Mouse (Mus musculus): ENCODE data around the gene Foxa3. TPM values are rescaled to one million over a fixed set of nuclear protein-coding genes. Genes with fewer than 3 reads are reported as not detected.
A peak's percentile ranks its signal among the peaks of the same experiment; 100 is the strongest.

Foxa3 gene
- polyA plus RNA-seq, 1 experiment from 2014 or later: 0.56 TPM

GRCm38 (mm10) chr7:19000421-19000820 lies 22.9 kb downstream of the Foxa3 start:
- no peak overlapping the region; the same call in 1 of the 2 replicates for H3K27ac ChIP-seq (replicated peaks; ENCODE audit: low read depth, low read length)
- no peaks in the 10 kb centered on the region for H3K9me3 ChIP-seq (ENCODE audit: control insufficient read depth, low read length)
- ATAC-seq (ENCODE audit: low read depth) (no peak), DNase-seq (ENCODE audit: low spot score) (no peak)
- H3K36me3 ChIP-seq (ENCODE audit: control insufficient read depth, insufficient read depth, low read length): peaks cover 12% of the 10 kb centered on the region
- H3K27me3 ChIP-seq (replicated peaks; ENCODE audit: control insufficient read depth, insufficient read depth, low read length): no peaks in the 10 kb centered on the region
- H3K9ac ChIP-seq (ENCODE audit: low read depth, low read length): peak overlapping the region; percentile 55
- H3K4me1 ChIP-seq (ENCODE audit: control insufficient read depth, insufficient read depth, low read length): peaks cover 7% of the 10 kb centered on the region
- 68% methylated on average over 8 of the region's 10 CpGs for WGBS
- H3K4me2 ChIP-seq (ENCODE audit: low read depth, low read length): peak overlapping the region; percentile 52
- H3K4me3 ChIP-seq (ENCODE audit: low read depth, low read length): peak overlapping the region; percentile 37

- Histone ChIP-seq H3K9ac (ENCODE audit: low read depth, low read length) (0 out of 2 replicates have a peak overlapping the region, but pooled peaks have one; percentile 10), H3K4me1 (ENCODE audit: control insufficient read depth, insufficient read depth, low read length) (no peaks in the 10 kb centered on the region; the same call in 1 of the 2 replicates), H3K27me3 (replicated peaks; ENCODE audit: control insufficient read depth, insufficient read depth, low read length) (no peaks in the 10 kb centered on the region), H3K27ac (replicated peaks; ENCODE audit: low read depth, low read length) (no peak overlapping the region), H3K4me3 (ENCODE audit: low read depth, low read length) (no peak overlapping the region), H3K9me3 (ENCODE audit: control insufficient read depth, low read length) (no peaks in the 10 kb centered on the region), H3K4me2 (ENCODE audit: low read depth, low read length) (no peak overlapping the region), H3K36me3 (ENCODE audit: control insufficient read depth, insufficient read depth, low read length) (peaks cover 9% of the 10 kb centered on the region; the same call in 1 of the 2 replicates)
- WGBS: 34% methylated on average over 9 of the region's 9 CpGs
- DNase-seq (ENCODE audit: low spot score) (no peak), ATAC-seq (ENCODE audit: low read depth) (no peak)
Observed at GRCm38 (mm10) chr7:18998835-18999234, 24.5 kb downstream of the Foxa3 start.

GRCm38 (mm10) chr7:18993036-18993435 lies 30.3 kb downstream of the Foxa3 start:
- Histone ChIP-seq H3K4me2 (ENCODE audit: low read depth, low read length) (peak overlapping the region; percentile 83), H3K36me3 (ENCODE audit: control insufficient read depth, insufficient read depth, low read length) (peaks cover 9% of the 10 kb centered on the region; the same call in 1 of the 2 replicates), H3K9ac (ENCODE audit: low read depth, low read length) (no peak overlapping the region), H3K27me3 (replicated peaks; ENCODE audit: control insufficient read depth, insufficient read depth, low read length) (peaks cover 16% of the 10 kb centered on the region), H3K4me1 (ENCODE audit: control insufficient read depth, insufficient read depth, low read length) (no peaks in the 10 kb centered on the region), H3K27ac (replicated peaks; ENCODE audit: low read depth, low read length) (no peak overlapping the region), H3K4me3 (ENCODE audit: low read depth, low read length) (peak overlapping the region; percentile 57; the same call in 1 of the 2 replicates), H3K9me3 (ENCODE audit: control insufficient read depth, low read length) (no peaks in the 10 kb centered on the region)
- ATAC-seq (ENCODE audit: low read depth) (no peak), DNase-seq (ENCODE audit: low spot score) (no peak)
- WGBS: 93% methylated on average over 5 of the region's 5 CpGs

GRCm38 (mm10) chr7:18992294-18992675 lies 31.1 kb downstream of the Foxa3 start:
- Histone ChIP-seq H3K4me1 (ENCODE audit: control insufficient read depth, insufficient read depth, low read length) (no peaks in the 10 kb centered on the region), H3K4me3 (ENCODE audit: low read depth, low read length) (peak overlapping the region; percentile 57), H3K9me3 (ENCODE audit: control insufficient read depth, low read length) (no peaks in the 10 kb centered on the region), H3K9ac (ENCODE audit: low read depth, low read length) (peak overlapping the region; percentile 62), H3K27me3 (replicated peaks; ENCODE audit: control insufficient read depth, insufficient read depth, low read length) (peaks cover 16% of the 10 kb centered on the region), H3K4me2 (ENCODE audit: low read depth, low read length) (peak overlapping the region; percentile 83), H3K27ac (replicated peaks; ENCODE audit: low read depth, low read length) (no peak overlapping the region), H3K36me3 (ENCODE audit: control insufficient read depth, insufficient read depth, low read length) (peaks cover 9% of the 10 kb centered on the region; the same call in 1 of the 2 replicates)
- DNase-seq (ENCODE audit: low spot score) (no peak), ATAC-seq (ENCODE audit: low read depth) (no peak)
- 3% methylated on average over 28 of the region's 31 CpGs for WGBS

GRCm38 (mm10) chr7:18991660-18992293 lies 31.6 kb downstream of the Foxa3 start:
- under 1% methylated on average over 46 of the region's 59 CpGs for WGBS
- Histone ChIP-seq H3K9me3 (ENCODE audit: control insufficient read depth, low read length) (no peaks in the 10 kb centered on the region), H3K4me3 (ENCODE audit: low read depth, low read length) (peak overlapping the region; percentile 57), H3K9ac (ENCODE audit: low read depth, low read length) (peak overlapping the region; percentile 62), H3K27me3 (replicated peaks; ENCODE audit: control insufficient read depth, insufficient read depth, low read length) (peaks cover 16% of the 10 kb centered on the region), H3K4me2 (ENCODE audit: low read depth, low read length) (peak overlapping the region; percentile 83), H3K27ac (replicated peaks; ENCODE audit: low read depth, low read length) (no peak overlapping the region), H3K36me3 (ENCODE audit: control insufficient read depth, insufficient read depth, low read length) (peaks cover 9% of the 10 kb centered on the region; the same call in 1 of the 2 replicates), H3K4me1 (ENCODE audit: control insufficient read depth, insufficient read depth, low read length) (no peaks in the 10 kb centered on the region)
- ATAC-seq (ENCODE audit: low read depth) (no peak), DNase-seq (ENCODE audit: low spot score) (no peak)

- Histone ChIP-seq H3K27ac (replicated peaks; ENCODE audit: low read depth, low read length) (peak within 1 kb of the TSS; percentile 74), H3K4me1 (ENCODE audit: control insufficient read depth, insufficient read depth, low read length) (no peaks in the 10 kb centered on the region), H3K4me2 (ENCODE audit: low read depth, low read length) (peak within 1 kb of the TSS; percentile 83), H3K9ac (ENCODE audit: low read depth, low read length) (peak within 1 kb of the TSS; percentile 62), H3K27me3 (replicated peaks; ENCODE audit: control insufficient read depth, insufficient read depth, low read length) (peaks cover 16% of the 10 kb centered on the region), H3K9me3 (ENCODE audit: control insufficient read depth, low read length) (no peaks in the 10 kb centered on the region), H3K4me3 (ENCODE audit: low read depth, low read length) (peak within 1 kb of the TSS; percentile 57), H3K36me3 (ENCODE audit: control insufficient read depth, insufficient read depth, low read length) (0 out of 2 replicates have a peak, but pooled peaks cover 4% of the 10 kb centered on the region)
- under 1% methylated on average over 36 of the region's 37 CpGs for whole genome bisulfite sequencing
- ATAC-seq (ENCODE audit: low read depth) (peak; percentile 97), DNase-seq (ENCODE audit: low spot score) (peak; percentile 100)
Observed at GRCm38 (mm10) chr7:18990601-18991295, 32.6 kb downstream of the Foxa3 start, which contains the start of gene Mypop. TSS of gene Mypop (plus strand) at chr7:18991245.

GRCm38 (mm10) chr7:18989995-18990394 lies 33.3 kb downstream of the Foxa3 start:
- ATAC-seq (ENCODE audit: low read depth): no peak
- 0 out of 2 replicates have a peak, but pooled peaks cover 4% of the 10 kb centered on the region for H3K36me3 ChIP-seq (ENCODE audit: control insufficient read depth, insufficient read depth, low read length)
- H3K27ac ChIP-seq (replicated peaks; ENCODE audit: low read depth, low read length): peak overlapping the region; percentile 74; the same call in 1 of the 2 replicates
- 11% methylated on average over 5 of the region's 5 CpGs for WGBS
- DNase-seq (ENCODE audit: low spot score): no peak
- H3K4me2 ChIP-seq (ENCODE audit: low read depth, low read length): peak overlapping the region; percentile 53
- H3K4me3 ChIP-seq (ENCODE audit: low read depth, low read length): peak overlapping the region; percentile 57
- no peaks in the 10 kb centered on the region for H3K9me3 ChIP-seq (ENCODE audit: control insufficient read depth, low read length)
- H3K9ac ChIP-seq (ENCODE audit: low read depth, low read length): no peak overlapping the region
- H3K4me1 ChIP-seq (ENCODE audit: control insufficient read depth, insufficient read depth, low read length): no peaks in the 10 kb centered on the region
- peaks cover 16% of the 10 kb centered on the region for H3K27me3 ChIP-seq (replicated peaks; ENCODE audit: control insufficient read depth, insufficient read depth, low read length)

- Histone ChIP-seq H3K27me3 (replicated peaks; ENCODE audit: control insufficient read depth, insufficient read depth, low read length) (peaks cover 16% of the 10 kb centered on the region), H3K4me2 (ENCODE audit: low read depth, low read length) (no peak overlapping the region), H3K9ac (ENCODE audit: low read depth, low read length) (no peak overlapping the region), H3K27ac (replicated peaks; ENCODE audit: low read depth, low read length) (no peak overlapping the region), H3K4me3 (ENCODE audit: low read depth, low read length) (no peak overlapping the region), H3K9me3 (ENCODE audit: control insufficient read depth, low read length) (no peaks in the 10 kb centered on the region), H3K4me1 (ENCODE audit: control insufficient read depth, insufficient read depth, low read length) (no peaks in the 10 kb centered on the region), H3K36me3 (ENCODE audit: control insufficient read depth, insufficient read depth, low read length) (no peaks in the 10 kb centered on the region)
- DNase-seq (ENCODE audit: low spot score): no peak
- 71% methylated on average over 6 of the region's 6 CpGs for WGBS
- ATAC-seq (ENCODE audit: low read depth): no peak
Observed at GRCm38 (mm10) chr7:18988780-18989179, 34.6 kb downstream of the Foxa3 start.

All from embryonic facial prominence, embryonic 14.5 days (tissue).